Mouse (Mus musculus) hindbrain, embryonic 10.5 days (tissue): Measurements from ENCODE around the gene Fgd6. TPM values are rescaled to one million over a fixed set of nuclear protein-coding genes. Genes with fewer than 3 reads are reported as not detected.

Experiments used
- DNase-seq: peaks from one replicate; pipeline ENCODE4 v3.0.0-alpha.2; 2017; ENCODE audit warnings: low spot score
- H3K27ac ChIP-seq: fragments of 300-500 bp; sonication (generic); 2 replicates; pipeline ENCODE4 v1.5.1; 2016; ENCODE audit warnings: mild to moderate bottlenecking, moderate library complexity
- H3K27me3 ChIP-seq: fragments of 300-500 bp; sonication (generic); 2 replicates; pipeline ENCODE4 v1.6.1; 2016; ENCODE audit warnings: mild to moderate bottlenecking; ENCODE audit not compliant: poor library complexity, insufficient read depth, severe bottlenecking
- H3K36me3 ChIP-seq: fragments of 300-500 bp; sonication (generic); 2 replicates; pipeline ENCODE4 v1.6.1; 2016; ENCODE audit warnings: mild to moderate bottlenecking, moderate library complexity
- H3K4me1 ChIP-seq: fragments of 300-500 bp; sonication (generic); replicated peaks from 2 replicates; pipeline ENCODE4 v1.6.1; 2016; ENCODE audit warnings: mild to moderate bottlenecking
- H3K4me3 ChIP-seq: fragments of 300-500 bp; sonication (generic); 2 replicates; pipeline ENCODE4 v1.5.1; 2016; ENCODE audit warnings: mild to moderate bottlenecking, moderate library complexity
- H3K9me3 ChIP-seq: fragments of 300-500 bp; sonication (generic); 2 replicates; pipeline ENCODE4 v1.6.1; 2016; ENCODE audit warnings: mild to moderate bottlenecking, moderate library complexity
- WGBS: fragments of 180-500 bp; shearing (Covaris S2); methylation state at CpG from one replicate; pipeline ENCODE4 v1.1.7; 2016; 5-methylcytosine and 5-hydroxymethylcytosine counted together
- polyA plus RNA-seq: library from polyadenylated mRNA; unstranded; fragments of >200 nt; fragmentation: Nextera tagmentation; extraction: Ambion mirVana; gene quantifications from 2 replicates; pipeline ENCODE4 v1.2.1, GENCODE M21; 2016

Gene Fgd6
- polyA plus RNA-seq, 1 experiment from 2014 or later, result 4.2 TPM

DNA sequence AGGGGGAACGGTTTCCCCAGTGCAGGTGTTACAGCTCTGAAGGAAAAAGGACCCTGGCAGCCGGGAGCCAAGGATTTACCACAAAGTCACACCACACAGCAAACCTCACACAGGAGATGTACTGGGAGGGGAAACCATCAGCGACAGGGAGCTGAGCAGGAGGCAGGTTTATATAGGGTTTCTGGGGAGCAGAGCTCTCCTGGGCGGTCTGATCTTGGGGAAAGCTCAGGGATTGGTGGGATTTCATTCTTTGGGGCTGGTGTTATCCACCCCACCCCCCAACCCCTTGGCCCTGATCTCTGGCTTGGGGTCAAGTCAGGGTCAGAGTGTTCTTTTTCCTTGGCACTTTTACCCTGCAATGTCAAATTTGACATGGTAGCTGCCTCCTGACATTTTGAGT is 123.6 kb downstream of the Fgd6 start:
- H3K4me3 ChIP-seq, result no peak overlapping the region
- DNase-seq, result no peak
- 87% methylated on average over 4 of the region's 4 CpGs for WGBS
- peaks cover 92% of the 10 kb centered on the region for H3K36me3 ChIP-seq
- no peaks in the 10 kb centered on the region for H3K4me1 ChIP-seq
- no peaks in the 10 kb centered on the region for H3K9me3 ChIP-seq
- H3K27ac ChIP-seq, result no peak overlapping the region
- H3K27me3 ChIP-seq, result no peaks in the 10 kb centered on the region

- Histone ChIP-seq H3K9me3 (no peaks in the 10 kb centered on the region), H3K27ac (no peak overlapping the region), H3K4me3 (no peak overlapping the region), H3K27me3 (no peaks in the 10 kb centered on the region), H3K4me1 (no peaks in the 10 kb centered on the region), H3K36me3 (peaks cover 92% of the 10 kb centered on the region)
- WGBS, result 90% methylated on average over 5 of the region's 5 CpGs
- no peak for DNase-seq
These were observed 125.4 kb downstream of the Fgd6 start for GRCm38 (mm10) chr10:94161051-94161765.

- no peak for DNase-seq
- H3K4me1 ChIP-seq, result no peaks in the 10 kb centered on the region
- WGBS, result 94% methylated on average over 7 of the region's 7 CpGs
- peaks cover 91% of the 10 kb centered on the region for H3K36me3 ChIP-seq
- no peaks in the 10 kb centered on the region for H3K9me3 ChIP-seq
- no peak overlapping the region for H3K4me3 ChIP-seq
- H3K27me3 ChIP-seq, result no peaks in the 10 kb centered on the region
- no peak overlapping the region for H3K27ac ChIP-seq
These were observed 126.2 kb downstream of the Fgd6 start for GRCm38 (mm10) chr10:94162031-94162430.

DNA sequence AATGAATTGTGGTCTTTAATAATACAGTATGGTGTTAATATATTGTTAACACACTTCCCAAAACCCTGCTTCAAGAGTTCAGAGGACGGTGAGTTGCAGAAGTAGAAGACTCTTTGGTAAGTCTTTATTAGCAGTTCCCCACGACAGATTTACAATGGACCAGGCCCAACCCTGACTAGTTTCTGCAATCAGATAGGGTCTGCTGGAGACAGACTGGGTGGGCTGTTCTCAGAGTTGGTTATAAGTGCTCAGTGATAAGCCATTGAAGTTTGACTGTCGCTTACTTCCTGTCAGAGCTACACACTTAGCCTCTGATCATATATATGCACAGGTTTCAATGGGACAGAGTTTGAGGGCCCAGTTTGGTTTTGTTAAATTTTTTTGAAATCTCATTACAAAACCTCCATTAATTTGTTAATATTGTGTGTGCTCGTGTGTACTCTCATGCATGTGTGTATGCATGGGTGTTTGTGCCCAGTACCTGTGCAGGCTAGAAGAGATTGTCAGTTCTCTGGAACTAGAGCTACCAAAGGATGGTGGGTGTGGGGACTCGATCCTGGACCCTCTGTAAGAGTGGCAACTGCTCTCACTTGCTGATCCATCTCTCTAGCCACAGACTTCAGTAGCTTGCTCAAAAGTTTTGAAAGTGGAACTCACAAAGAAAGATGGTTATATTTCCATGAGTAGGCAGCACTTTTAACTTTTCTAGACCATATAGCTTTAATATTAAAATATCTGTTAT is 128.5 kb downstream of the Fgd6 start:
- DNase-seq, result no peak
- Histone ChIP-seq H3K4me1 (no peaks in the 10 kb centered on the region), H3K27me3 (no peaks in the 10 kb centered on the region), H3K36me3 (peaks cover 91% of the 10 kb centered on the region), H3K27ac (no peak overlapping the region), H3K9me3 (peaks cover 1% of the 10 kb centered on the region; the same call in 1 of the 2 replicates), H3K4me3 (no peak overlapping the region)
- 89% methylated on average over 5 of the region's 5 CpGs for WGBS

DNA sequence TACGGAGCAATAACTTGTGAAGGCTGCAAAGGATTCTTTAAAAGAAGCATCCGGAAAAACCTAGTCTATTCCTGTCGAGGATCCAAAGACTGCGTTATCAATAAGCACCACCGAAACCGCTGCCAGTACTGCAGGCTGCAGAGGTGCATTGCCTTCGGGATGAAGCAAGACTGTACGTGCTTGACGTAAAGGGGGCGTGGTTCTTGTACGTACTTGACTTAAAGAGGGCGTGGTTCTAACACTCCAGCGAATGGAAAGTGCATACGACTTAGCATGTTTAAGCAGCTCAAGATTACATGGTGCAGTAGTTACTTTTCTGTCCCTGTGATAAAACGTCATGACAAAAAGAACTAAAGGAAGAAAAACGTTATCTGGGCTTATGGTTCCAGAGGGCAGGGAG is 129.6 kb downstream of the Fgd6 start:
- Histone ChIP-seq H3K27ac (no peak overlapping the region), H3K4me1 (no peaks in the 10 kb centered on the region), H3K4me3 (no peak overlapping the region), H3K9me3 (peaks cover 11% of the 10 kb centered on the region), H3K27me3 (no peaks in the 10 kb centered on the region), H3K36me3 (peaks cover 91% of the 10 kb centered on the region)
- WGBS, result 93% methylated on average over 16 of the region's 16 CpGs
- no peak for DNase-seq

DNA sequence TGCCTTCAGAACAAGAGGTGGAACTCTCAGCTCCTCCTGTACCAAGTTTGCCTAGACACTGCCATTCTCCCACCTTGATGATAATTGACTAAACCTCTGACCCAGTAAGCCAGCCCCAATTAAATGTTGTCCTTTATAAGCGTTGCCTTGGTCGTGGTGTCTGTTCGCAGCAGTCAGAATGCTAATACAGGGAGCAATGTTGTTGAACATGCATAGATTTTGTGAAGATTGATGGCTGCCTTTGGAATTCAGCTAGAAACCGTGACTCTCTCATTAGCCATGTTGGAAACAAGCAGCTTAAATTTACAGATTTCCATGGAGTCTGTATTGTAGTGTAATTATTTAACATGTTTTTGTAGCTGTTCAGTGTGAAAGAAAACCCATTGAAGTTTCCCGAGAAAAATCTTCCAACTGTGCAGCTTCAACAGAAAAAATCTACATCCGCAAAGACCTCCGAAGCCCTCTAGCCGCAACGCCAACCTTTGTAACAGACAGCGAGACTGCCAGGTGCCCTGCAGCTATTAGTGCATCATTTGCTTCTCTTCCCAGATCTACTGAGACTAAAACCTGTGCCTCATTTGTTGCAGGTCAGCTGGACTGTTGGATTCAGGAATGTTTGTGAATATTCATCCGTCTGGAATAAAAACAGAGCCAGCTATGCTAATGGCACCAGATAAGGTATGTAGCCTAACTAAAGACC is 131.4 kb downstream of the Fgd6 start:
- no peak for DNase-seq

GRCm38 (mm10) chr10:94171440-94172130 is 135.8 kb downstream of the Fgd6 start:
- H3K4me3 ChIP-seq, result 0 out of 2 replicates have a peak overlapping the region, but pooled peaks have one; percentile 3
- H3K36me3 ChIP-seq, result peaks cover 89% of the 10 kb centered on the region
- 33% methylated on average over 12 of the region's 12 CpGs for WGBS
- H3K4me1 ChIP-seq, result peaks cover 27% of the 10 kb centered on the region
- DNase-seq, result peak; percentile 26
- H3K9me3 ChIP-seq, result peaks cover 11% of the 10 kb centered on the region
- H3K27me3 ChIP-seq, result no peaks in the 10 kb centered on the region
- H3K27ac ChIP-seq, result peak overlapping the region; percentile 62; the same call in 1 of the 2 replicates

More for the DNA sequence above, 131.4 kb downstream of the Fgd6 start:
- Histone ChIP-seq H3K36me3 (peaks cover 93% of the 10 kb centered on the region), H3K9me3 (peaks cover 11% of the 10 kb centered on the region), H3K4me3 (no peak overlapping the region), H3K27me3 (no peaks in the 10 kb centered on the region), H3K27ac (no peak overlapping the region), H3K4me1 (peaks cover 12% of the 10 kb centered on the region)
- WGBS, result 79% methylated on average over 11 of the region's 11 CpGs

DNA sequence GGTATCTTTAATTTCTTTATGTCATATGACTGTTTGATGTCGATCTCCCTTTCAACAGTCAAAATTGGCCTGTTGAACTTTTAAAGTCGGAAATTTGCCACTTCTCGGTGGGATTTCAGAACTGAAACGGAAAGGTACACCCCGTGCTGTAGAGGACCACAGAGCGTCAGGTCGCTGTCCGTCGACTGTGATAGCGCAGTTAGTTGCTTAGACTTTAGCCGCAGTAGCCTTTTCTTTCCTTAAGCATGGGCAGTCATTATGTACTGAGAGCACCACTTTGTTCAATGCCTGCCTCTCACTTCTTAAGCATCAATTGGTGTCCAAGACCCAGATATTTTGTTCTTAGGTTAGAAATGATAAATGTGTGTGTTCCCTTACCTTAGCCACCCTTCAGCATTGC is 136.3 kb downstream of the Fgd6 start:
- peaks cover 11% of the 10 kb centered on the region for H3K9me3 ChIP-seq
- H3K4me3 ChIP-seq, result 0 out of 2 replicates have a peak overlapping the region, but pooled peaks have one; percentile 3
- no peaks in the 10 kb centered on the region for H3K27me3 ChIP-seq
- 56% methylated on average over 11 of the region's 11 CpGs for WGBS
- DNase-seq, result no peak
- H3K4me1 ChIP-seq, result peaks cover 27% of the 10 kb centered on the region
- H3K27ac ChIP-seq, result peak overlapping the region; percentile 62
- peaks cover 86% of the 10 kb centered on the region for H3K36me3 ChIP-seq

GRCm38 (mm10) chr10:94172706-94173105 is 136.9 kb downstream of the Fgd6 start:
- 34% methylated on average over 6 of the region's 6 CpGs for WGBS
- peaks cover 27% of the 10 kb centered on the region for H3K4me1 ChIP-seq
- H3K36me3 ChIP-seq, result peaks cover 83% of the 10 kb centered on the region
- H3K27ac ChIP-seq, result peak overlapping the region; percentile 62; the same call in 1 of the 2 replicates
- H3K4me3 ChIP-seq, result no peak overlapping the region
- H3K9me3 ChIP-seq, result peaks cover 11% of the 10 kb centered on the region
- no peaks in the 10 kb centered on the region for H3K27me3 ChIP-seq
- DNase-seq, result peak; percentile 23

- peaks cover 6% of the 10 kb centered on the region for H3K9me3 ChIP-seq
- H3K27me3 ChIP-seq, result no peaks in the 10 kb centered on the region
- peaks cover 73% of the 10 kb centered on the region for H3K36me3 ChIP-seq
- H3K4me1 ChIP-seq, result peaks cover 27% of the 10 kb centered on the region
- DNase-seq, result no peak
- WGBS, result 87% methylated on average over 7 of the region's 7 CpGs
- H3K27ac ChIP-seq, result no peak overlapping the region
- no peak overlapping the region for H3K4me3 ChIP-seq
These were observed 138.9 kb downstream of the Fgd6 start for GRCm38 (mm10) chr10:94174652-94175051.

GRCm38 (mm10) chr10:94183199-94183598 is 147.4 kb downstream of the Fgd6 start:
- peaks cover 21% of the 10 kb centered on the region for H3K4me1 ChIP-seq
- peaks cover 71% of the 10 kb centered on the region for H3K36me3 ChIP-seq
- DNase-seq, result no peak
- H3K27me3 ChIP-seq, result no peaks in the 10 kb centered on the region
- no peak overlapping the region for H3K4me3 ChIP-seq
- H3K9me3 ChIP-seq, result no peaks in the 10 kb centered on the region
- WGBS, result 64% methylated on average over 4 of the region's 4 CpGs
- H3K27ac ChIP-seq, result no peak overlapping the region
